Mouse (Mus musculus) myocyte (in vitro differentiated cells): ENCODE results near the gene Zdhhc19.

ENCODE experiments used
- E2F4 ChIP-seq: IDR thresholded peaks from one replicate; pipeline ENCODE4 v1.6.1; 2011; ENCODE audit warnings: mild to moderate bottlenecking, control low read depth, moderate library complexity; ENCODE audit not compliant: insufficient read depth
- MAX ChIP-seq: IDR thresholded peaks from one replicate; pipeline ENCODE4 v1.6.1; 2011; ENCODE audit warnings: low read depth, mild to moderate bottlenecking, control low read depth
- MYOD1 ChIP-seq, 3 experiments: IDR thresholded peaks; one replicate each; pipeline ENCODE4 v1.6.1; 2011; ENCODE audit warnings: control low read depth in 2 of 3, low read depth in 2 of 3, mild to moderate bottlenecking in 2 of 3, moderate library complexity in 1 of 3; ENCODE audit not compliant: insufficient read length in 2 of 3, control insufficient read depth in 1 of 3
- POLR2A ChIP-seq: IDR thresholded peaks from one replicate; pipeline ENCODE4 v1.6.1; 2011; ENCODE audit warnings: low read depth, mild to moderate bottlenecking, control low read depth, moderate library complexity; ENCODE audit not compliant: insufficient read length
- POLR2AphosphoS2 ChIP-seq: IDR thresholded peaks from one replicate; pipeline ENCODE4 v1.6.1; 2011; ENCODE audit warnings: low read depth, control low read depth; ENCODE audit not compliant: insufficient read length
- REST ChIP-seq: IDR thresholded peaks from one replicate; pipeline ENCODE4 v1.6.1; 2011; ENCODE audit warnings: mild to moderate bottlenecking, control low read depth, moderate library complexity; ENCODE audit not compliant: insufficient read depth, insufficient read length
- SRF ChIP-seq: IDR thresholded peaks from one replicate; pipeline ENCODE4 v1.6.1; 2011; ENCODE audit warnings: low read depth; ENCODE audit not compliant: control insufficient read depth, insufficient read length
- TCF3 ChIP-seq: IDR thresholded peaks from one replicate; pipeline ENCODE4 v1.6.1; 2011; ENCODE audit warnings: low read depth, control low read depth; ENCODE audit not compliant: insufficient read length
- USF1 ChIP-seq: IDR thresholded peaks from one replicate; pipeline ENCODE4 v1.6.1; 2011; ENCODE audit warnings: low read depth, mild to moderate bottlenecking, control low read depth, moderate library complexity

GRCm38 (mm10) chr16:32464908-32465307 lies 31.2 kb upstream of the Zdhhc19 start:
- TF ChIP-seq USF1 (no peak), SRF (no peak), E2F4 (no peak), POLR2AphosphoS2 (no peak), POLR2A (no peak), MAX (no peak), REST (no peak), MYOD1 (IDR thresholded peaks at IDR 0.05; ENCODE audit: control insufficient read depth in 1 of 3, insufficient read length in 2 of 3, low read depth in 2 of 3) (no peak), TCF3 (no peak)
